Mouse (Mus musculus) hindbrain, postnatal 0 days (tissue): ENCODE data around the gene Paqr6. TPM values are rescaled to one million over a fixed set of nuclear protein-coding genes. Genes with fewer than 3 reads are reported as not detected.
"Not testable (repeated sequence)": the region's sequence is repeated elsewhere in the genome, so short reads cannot be mapped to it uniquely, and the experiment has no call there.

Experiments
- ATAC-seq: fragments of 200-750 bp; cut with Nextera tagmentation; 2 replicates; pipeline ENCODE4 v1.8.0; 2017; ENCODE audit warnings: mild to moderate bottlenecking, moderate TSS enrichment, moderate library complexity
- DNase-seq: peaks from one replicate; pipeline ENCODE4 v3.0.0-alpha.2; 2015; ENCODE audit warnings: low spot score
- H3K27ac ChIP-seq: fragments of 300-500 bp; sonication (generic); 2 replicates; pipeline ENCODE4 v1.5.1; 2014; ENCODE audit warnings: mild to moderate bottlenecking
- H3K27me3 ChIP-seq: fragments of 300-500 bp; sonication (generic); 2 replicates; pipeline ENCODE4 v1.6.1; 2014; ENCODE audit warnings: low read length, mixed read lengths; ENCODE audit not compliant: insufficient read depth
- H3K36me3 ChIP-seq: fragments of 300-500 bp; sonication (generic); 2 replicates; pipeline ENCODE4 v1.6.1; 2014; ENCODE audit warnings: low read length, mixed read lengths; ENCODE audit not compliant: insufficient read depth
- H3K4me1 ChIP-seq: fragments of 300-500 bp; sonication (generic); 2 replicates; pipeline ENCODE4 v1.6.1; 2014; ENCODE audit warnings: antibody characterized with exemption, low read length, mixed read lengths; ENCODE audit not compliant: insufficient read depth
- H3K4me2 ChIP-seq: fragments of 300-500 bp; sonication (generic); 2 replicates; pipeline ENCODE4 v1.6.1; 2014; ENCODE audit warnings: low read depth, mild to moderate bottlenecking, low read length, moderate library complexity, mixed read lengths
- H3K4me3 ChIP-seq: fragments of 300-500 bp; sonication (generic); 2 replicates; pipeline ENCODE4 v1.5.1; 2014; ENCODE audit warnings: low read length
- H3K9ac ChIP-seq: fragments of 300-500 bp; sonication (generic); replicated peaks from 2 replicates; pipeline ENCODE4 v1.6.1; 2014; ENCODE audit warnings: mild to moderate bottlenecking, low read length, moderate library complexity, mixed read lengths
- H3K9me3 ChIP-seq: fragments of 300-500 bp; sonication (generic); 2 replicates; pipeline ENCODE4 v1.6.1; 2016; ENCODE audit warnings: low read length, mixed read lengths
- CTCF ChIP-seq: IDR thresholded peaks from 2 replicates; pipeline ENCODE4 v1.5.1; 2016; ENCODE audit warnings: antibody characterized with exemption, control low read depth, low read depth
- WGBS: fragments of 180-500 bp; shearing (Covaris S2); extraction: QIAGEN DNeasy Blood & Tissue Kit; methylation state at CpG from one replicate; pipeline ENCODE4 v1.1.7; 2014; 5-methylcytosine and 5-hydroxymethylcytosine counted together
- polyA plus RNA-seq: library from polyadenylated mRNA; unstranded; fragments of >200 nt; fragmentation: Nextera tagmentation; extraction: Ambion mirVana; gene quantifications from 2 replicates; pipeline ENCODE4 v1.2.1, GENCODE M21; 2015
- total RNA-seq: library from RNA; depleted of rRNA; stranded (reverse); fragments of >200 nt; gene quantifications from 2 replicates; pipeline ENCODE4 v1.2.3, GENCODE M21; 2014

Paqr6 gene
- total and polyA plus RNA-seq, 2 experiments from 2014 or later: 8.6 to 10.1 TPM

- H3K9ac ChIP-seq: no peak overlapping the region
- H3K9me3 ChIP-seq: no peaks in the 10 kb centered on the region
- DNase-seq (no peak), ATAC-seq (no peak)
- 42% methylated on average over 34 of the region's 34 CpGs for WGBS
- peaks cover 12% of the 10 kb centered on the region for H3K36me3 ChIP-seq
- no peak overlapping the region for H3K4me2 ChIP-seq
- no peaks in the 10 kb centered on the region for H3K4me1 ChIP-seq
- H3K4me3 ChIP-seq: no peak overlapping the region
- H3K27ac ChIP-seq: no peak overlapping the region
- H3K27me3 ChIP-seq: no peaks in the 10 kb centered on the region
- TF ChIP-seq CTCF: no peak
Measured at GRCm38 (mm10) chr3:88365705-88366361, 1.4 kb downstream of the Paqr6 start.

GRCm38 (mm10) chr3:88366830-88367428, 2.5 kb downstream of the Paqr6 start:
- H3K4me1 ChIP-seq, H3K4me3 ChIP-seq, H3K36me3 ChIP-seq, H3K27me3 ChIP-seq, H3K9me3 ChIP-seq, DNase-seq, H3K27ac ChIP-seq, H3K9ac ChIP-seq: not testable (repeated sequence)
- 3% methylated on average over 13 of the region's 22 CpGs for WGBS
- peak overlapping the region; percentile 18; the same call in 1 of the 2 replicates for H3K4me2 ChIP-seq
- peak; percentile 76 for ATAC-seq

- not testable (repeated sequence) for H3K4me2 ChIP-seq, H3K27me3 ChIP-seq, H3K9me3 ChIP-seq, H3K4me1 ChIP-seq, H3K27ac ChIP-seq, H3K36me3 ChIP-seq, H3K4me3 ChIP-seq, H3K9ac ChIP-seq, DNase-seq
- ATAC-seq: 0 out of 2 replicates have a peak, but pooled peaks have one; percentile 2
- WGBS: 45% methylated on average over 3 of the region's 7 CpGs
Measured at GRCm38 (mm10) chr3:88367517-88367916, 3.1 kb downstream of the Paqr6 start.

GRCm38 (mm10) chr3:88368511-88368910, 4.1 kb downstream of the Paqr6 start:
- H3K27me3 ChIP-seq, H3K9me3 ChIP-seq, ATAC-seq, H3K4me1 ChIP-seq, DNase-seq, H3K4me2 ChIP-seq, H3K27ac ChIP-seq, H3K9ac ChIP-seq, H3K36me3 ChIP-seq, H3K4me3 ChIP-seq: not testable (repeated sequence)
- WGBS: 86% methylated on average over 7 of the region's 7 CpGs

GRCm38 (mm10) chr3:88372643-88373042, 8.3 kb downstream of the Paqr6 start, which contains the start of gene Bglap3:
Gene Bglap3 (minus strand): TSS chr3:88372743.
- H3K36me3 ChIP-seq, H3K27ac ChIP-seq, H3K4me1 ChIP-seq, H3K9ac ChIP-seq, H3K4me2 ChIP-seq, ATAC-seq, H3K4me3 ChIP-seq, DNase-seq, H3K27me3 ChIP-seq, H3K9me3 ChIP-seq: not testable (repeated sequence)
- 94% methylated on average over 9 of the region's 9 CpGs for WGBS

- not testable (repeated sequence) for H3K4me1 ChIP-seq, H3K4me3 ChIP-seq, H3K9ac ChIP-seq, H3K27me3 ChIP-seq, H3K9me3 ChIP-seq, H3K36me3 ChIP-seq, H3K4me2 ChIP-seq
- 15% methylated on average over 18 of the region's 19 CpGs for WGBS
- ATAC-seq (peak; percentile 88), DNase-seq (peak; percentile 51)
- peak overlapping the region; percentile 26; the same call in 1 of the 2 replicates for H3K27ac ChIP-seq
Measured at GRCm38 (mm10) chr3:88375750-88376626, 11.6 kb downstream of the Paqr6 start.

GRCm38 (mm10) chr3:88376644-88377043, 12.3 kb downstream of the Paqr6 start:
- not testable (repeated sequence) for H3K9ac ChIP-seq, H3K27me3 ChIP-seq, H3K9me3 ChIP-seq, H3K36me3 ChIP-seq, H3K4me3 ChIP-seq, DNase-seq, H3K4me2 ChIP-seq, H3K4me1 ChIP-seq
- H3K27ac ChIP-seq: peak overlapping the region; percentile 26; the same call in 1 of the 2 replicates
- peak; percentile 34; the same call in 1 of the 2 replicates for ATAC-seq
- WGBS: 23% methylated on average over 5 of the region's 7 CpGs

GRCm38 (mm10) chr3:88378599-88378998, 14.2 kb downstream of the Paqr6 start, which contains the start of gene Bglap2:
Gene Bglap2 (minus strand): TSS chr3:88378699.
- not testable (repeated sequence) for ATAC-seq, H3K36me3 ChIP-seq, H3K4me1 ChIP-seq, H3K4me2 ChIP-seq, H3K4me3 ChIP-seq, H3K9ac ChIP-seq, H3K9me3 ChIP-seq, H3K27me3 ChIP-seq, DNase-seq, H3K27ac ChIP-seq
- WGBS: 76% methylated on average over 4 of the region's 5 CpGs

GRCm38 (mm10) chr3:88381389-88382315, 17.3 kb downstream of the Paqr6 start:
- Histone ChIP-seq H3K4me2 (peak overlapping the region; percentile 38; the same call in 1 of the 2 replicates), H3K27ac (0 out of 2 replicates have a peak overlapping the region, but pooled peaks have one; percentile 26)
- DNase-seq: peak; percentile 63
- not testable (repeated sequence) for H3K27me3 ChIP-seq, H3K4me3 ChIP-seq, H3K36me3 ChIP-seq, H3K9me3 ChIP-seq, H3K4me1 ChIP-seq, H3K9ac ChIP-seq
- peak; percentile 88 for ATAC-seq
- 5% methylated on average over 21 of the region's 22 CpGs for WGBS
